Mouse (Mus musculus) retina, postnatal 7 days (tissue): ENCODE data around the gene H2al3.

ENCODE experiments used
- DNase-seq: peaks from one replicate; pipeline ENCODE4 v3.0.0-alpha.2; 2012; ENCODE audit warnings: low read depth, low spot score

The H2al3 gene

GRCm38 (mm10) chrX:9849403-9849802, at the start of gene H2al3:
Gene H2al3, plus strand, starts transcription at chrX:9849703.
- DNase-seq = no peak

- DNase-seq = no peak
Observed at GRCm38 (mm10) chrX:9810101-9810500, 39.4 kb upstream of the H2al3 start.

DNA sequence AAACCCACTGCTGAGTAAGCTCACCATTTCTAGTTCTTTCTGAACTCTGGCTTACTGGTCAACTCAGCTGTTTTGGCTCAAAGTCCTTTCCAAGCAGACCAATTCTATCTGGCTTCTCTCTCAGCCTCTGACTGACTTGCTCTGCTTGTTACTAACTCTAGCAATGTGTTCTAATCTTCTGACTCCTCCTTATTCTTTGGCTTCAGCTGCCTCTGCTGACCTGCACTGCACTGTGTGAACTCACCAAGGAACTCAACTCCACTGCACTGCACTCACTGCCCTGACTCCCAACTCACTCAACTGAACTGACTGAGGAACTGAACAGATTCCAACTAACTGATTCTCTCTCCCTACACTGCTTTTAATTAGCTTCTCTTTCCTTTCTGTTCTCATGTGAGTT, 37.0 kb upstream of the H2al3 start:
- no peak for DNase-seq

DNA sequence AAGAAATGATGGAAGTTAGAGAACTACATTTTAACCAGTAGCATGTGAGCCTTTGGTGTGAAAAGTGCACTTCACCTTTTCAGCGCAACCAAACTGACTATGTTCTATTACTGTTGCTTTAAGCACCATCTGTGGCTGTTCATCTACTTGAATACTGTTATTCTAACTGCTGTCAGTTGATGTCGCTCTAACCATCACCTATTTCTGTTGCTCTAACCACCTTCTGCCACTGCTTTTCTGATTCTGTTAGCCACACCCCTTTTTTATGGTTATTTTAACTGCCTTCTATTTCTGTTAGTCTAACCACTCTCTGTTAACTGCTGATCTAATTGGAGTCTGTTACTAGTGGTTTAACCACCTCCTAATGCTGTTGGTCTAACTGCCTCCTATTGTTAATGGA, 14.7 kb upstream of the H2al3 start:
- DNase-seq = no peak

DNA sequence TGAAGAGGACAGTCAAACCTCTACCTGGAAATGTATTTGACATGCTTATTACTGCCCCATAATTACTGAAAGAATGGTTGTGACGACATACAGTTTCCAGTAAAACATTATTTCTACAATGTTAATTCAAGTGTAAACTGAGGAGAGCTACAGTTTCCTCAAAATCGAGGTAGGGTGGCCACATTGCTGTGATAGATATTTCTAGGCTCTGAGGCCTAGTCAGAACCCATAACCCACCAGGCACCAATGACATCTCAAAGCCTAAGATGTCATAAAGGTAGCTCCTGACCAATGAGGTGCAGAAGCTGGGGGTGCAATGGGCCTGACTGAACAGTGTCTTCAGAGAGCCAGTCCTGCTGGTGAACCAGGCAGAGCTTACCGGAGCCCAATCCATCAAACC, 2.9 kb upstream of the H2al3 start, which contains the start of gene Hypm:
TSS of gene Hypm (plus strand) at position 301 of the 400 bp plus-strand sequence.
- no peak for DNase-seq

GRCm38 (mm10) chrX:9861859-9862258, 12.4 kb downstream of the H2al3 start:
- no peak for DNase-seq

DNA sequence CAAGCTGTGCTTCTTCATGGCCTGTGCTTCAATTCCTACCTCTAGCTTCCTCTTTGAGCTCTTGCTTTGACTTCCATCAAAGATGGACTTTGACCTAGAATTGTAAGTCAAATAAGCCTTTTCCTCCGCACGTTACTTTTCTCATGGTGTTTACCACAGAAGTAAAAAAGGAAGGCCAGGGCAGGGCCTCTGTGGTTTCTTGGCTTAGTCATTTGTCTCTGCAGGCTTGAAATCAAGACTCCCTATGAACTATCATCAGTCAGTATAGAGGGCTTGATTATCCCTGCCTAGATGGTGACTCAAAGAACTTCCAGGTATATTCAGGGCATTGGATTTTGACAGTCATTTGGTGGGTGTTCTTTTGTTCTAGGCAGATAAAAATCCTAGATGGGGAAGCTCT, 26.0 kb downstream of the H2al3 start:
- DNase-seq = no peak

- DNase-seq = no peak
Observed at GRCm38 (mm10) chrX:9885322-9885721, 35.8 kb downstream of the H2al3 start, which contains the start of gene Sytl5. Gene Sytl5, plus strand, starts transcription at chrX:9885622.
